Comparison of ENCODE assay signal across 27 mouse cellular contexts in the genomic region with DNA sequence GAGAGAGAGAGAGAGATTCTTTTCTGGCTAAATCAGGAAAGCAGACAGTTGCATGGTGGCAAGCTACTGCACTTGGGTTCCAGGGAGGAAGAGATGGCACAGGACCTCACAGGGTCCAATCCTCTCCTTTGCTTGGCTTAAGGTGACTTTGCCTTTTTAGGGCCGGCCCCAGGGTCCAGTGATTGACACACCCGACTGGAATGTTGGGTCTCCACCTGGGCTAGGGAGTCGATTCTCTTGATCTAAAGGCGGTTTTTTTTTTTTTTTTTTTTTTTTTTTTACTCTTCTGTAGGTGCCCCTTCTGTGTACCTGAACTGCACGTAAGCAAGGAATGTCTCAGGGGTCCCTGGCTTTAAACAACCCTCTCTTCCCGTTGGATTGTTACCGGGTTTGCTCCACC.
DNase-seq lines count a peak whose midpoint lies in the region; ATAC-seq lines count a peak whose summit lies in the region.
"Had no signal": no experiment of that assay in that cellular context is flagged by ENCODE, and none has a peak within 500 bp of the region (broad histone marks: within the 10 kb centered on the region; RNA-seq: fewer than 3 reads in every experiment).

No protein-coding gene starts in this region.

- no peaks in the 10 kb centered on the region for H3K27me3 ChIP-seq in kidney, embryonic 15.5 days
- H3K27me3 ChIP-seq in midbrain, embryonic 11.5 days (ENCODE audit: control insufficient read depth, insufficient read depth, low read length), result no peaks in the 10 kb centered on the region
- no peaks in the 10 kb centered on the region for H3K27me3 ChIP-seq in midbrain, embryonic 10.5 days (ENCODE audit: low read depth, poor library complexity, severe bottlenecking)
- H3K27me3 ChIP-seq: CH12.LX; embryonic facial prominence, embryonic 12.5 days; embryonic facial prominence, embryonic 15.5 days; hindbrain, embryonic 12.5 days; hindbrain, embryonic 15.5 days; Patski had no signal

- H3K4me3 ChIP-seq in kidney, embryonic 15.5 days (replicated peaks), result no peak overlapping the region
- H3K4me3 ChIP-seq in midbrain, embryonic 11.5 days (ENCODE audit: low read depth, low read length), result no peak overlapping the region
- H3K4me3 ChIP-seq in midbrain, embryonic 10.5 days, result no peak overlapping the region
- H3K4me3 ChIP-seq: embryonic facial prominence, embryonic 12.5 days; embryonic facial prominence, embryonic 15.5 days; gastrocnemius, adult 2 months; hindbrain, embryonic 12.5 days; hindbrain, embryonic 15.5 days had no signal

- peak overlapping the region; percentile 54 for H3K27ac ChIP-seq in kidney, embryonic 15.5 days
- no peak overlapping the region for H3K27ac ChIP-seq in midbrain, embryonic 11.5 days (ENCODE audit: low read depth, low read length)
- no peak overlapping the region for H3K27ac ChIP-seq in midbrain, embryonic 10.5 days (replicated peaks)
- H3K27ac ChIP-seq: embryonic facial prominence, embryonic 12.5 days; embryonic facial prominence, embryonic 15.5 days; gastrocnemius, adult 2 months; hindbrain, embryonic 12.5 days; hindbrain, embryonic 15.5 days had no signal

- H3K9me3 ChIP-seq in kidney, embryonic 15.5 days (replicated peaks), result no peaks in the 10 kb centered on the region
- H3K9me3 ChIP-seq in midbrain, embryonic 11.5 days (ENCODE audit: control insufficient read depth, low read length), result no peaks in the 10 kb centered on the region
- H3K9me3 ChIP-seq in midbrain, embryonic 10.5 days (replicated peaks), result no peaks in the 10 kb centered on the region
- H3K9me3 ChIP-seq: embryonic facial prominence, embryonic 12.5 days; embryonic facial prominence, embryonic 15.5 days; G1E; hindbrain, embryonic 12.5 days; hindbrain, embryonic 15.5 days had no signal

- H3K9ac ChIP-seq in kidney, embryonic 15.5 days, result no peak overlapping the region
- H3K9ac ChIP-seq in midbrain, embryonic 11.5 days (ENCODE audit: low read length), result no peak overlapping the region
- H3K9ac ChIP-seq: embryonic facial prominence, embryonic 12.5 days; embryonic facial prominence, embryonic 15.5 days; forebrain, postnatal 0 days; hindbrain, embryonic 12.5 days; hindbrain, embryonic 15.5 days had no signal

- WGBS in kidney, embryonic 15.5 days, result 46% methylated on average over 5 of the region's 7 CpGs
- 48% methylated on average over 7 of the region's 7 CpGs for WGBS in midbrain, embryonic 11.5 days
- 41% methylated on average over 7 of the region's 7 CpGs for WGBS in midbrain, embryonic 10.5 days

- DNase-seq in kidney, postnatal 25 days, result no peak
- peak; percentile 73 for DNase-seq in midbrain, embryonic 11.5 days (ENCODE audit: low spot score, missing footprints)
- DNase-seq in midbrain, embryonic 10.5 days (ENCODE audit: low spot score), result no peak
- peak; percentile 55 for DNase-seq in ES-CJ7 (ENCODE audit: low read depth, low spot score)
- DNase-seq in ZHBTc4 (ENCODE audit: low read depth, low spot score), result peak; percentile 45
- DNase-seq in right cerebral cortex, adult 2 months (ENCODE audit: low spot score in 2 of 2), result no peak
- DNase-seq: adrenal gland, postnatal 10 days; adrenal gland, postnatal 36 days; B cell, adult 2 months; cerebellum, adult 2 months; cerebellum, adult 9-11 months; cerebellum, postnatal 25 days; forebrain, postnatal 0 days; gastrocnemius, adult 2 months; gastrocnemius, postnatal 14 days; heart, adult 11 months had no signal

- H3K4me1 ChIP-seq in kidney, embryonic 15.5 days, result peaks cover 17% of the 10 kb centered on the region
- H3K4me1 ChIP-seq in midbrain, embryonic 11.5 days (ENCODE audit: control insufficient read depth, insufficient read depth, low read length), result peaks cover 8% of the 10 kb centered on the region
- H3K4me1 ChIP-seq in midbrain, embryonic 10.5 days, result peaks cover 22% of the 10 kb centered on the region

- ATAC-seq in kidney, embryonic 15.5 days (replicated peaks; ENCODE audit: low FRiP score), result no peak
- no peak for ATAC-seq in midbrain, embryonic 11.5 days (ENCODE audit: low FRiP score)
- ATAC-seq: activated CD4-positive, CD25-positive, alpha-beta regulatory T cell, adult 4 months; forebrain, embryonic 14.5 days; forebrain, postnatal 0 days; Patski had no signal

- H3K36me3 ChIP-seq in kidney, embryonic 15.5 days, result no peaks in the 10 kb centered on the region
- no peaks in the 10 kb centered on the region for H3K36me3 ChIP-seq in midbrain, embryonic 11.5 days (ENCODE audit: control insufficient read depth, insufficient read depth, low read length)
- H3K36me3 ChIP-seq in midbrain, embryonic 10.5 days, result no peaks in the 10 kb centered on the region
- H3K36me3 ChIP-seq: embryonic facial prominence, embryonic 12.5 days; embryonic facial prominence, embryonic 15.5 days; G1E; hindbrain, embryonic 12.5 days; hindbrain, embryonic 15.5 days had no signal

- no peak overlapping the region for H3K4me2 ChIP-seq in kidney, embryonic 15.5 days
- H3K4me2 ChIP-seq in midbrain, embryonic 11.5 days, result no peak overlapping the region
- H3K4me2 ChIP-seq: embryonic facial prominence, embryonic 12.5 days; embryonic facial prominence, embryonic 15.5 days; heart, embryonic 11.5 days; hindbrain, embryonic 12.5 days; hindbrain, embryonic 15.5 days had no signal

Comparison
In these comparisons a context has a peak if more than half of its experiments do, and no peak if none do; other contexts are left out.
1. DNase-seq: peak in midbrain, embryonic 11.5 days (single experiment), ES-CJ7 (single experiment) and ZHBTc4 (single experiment); none in kidney, postnatal 25 days (0 of 2), midbrain, embryonic 10.5 days (single experiment) and right cerebral cortex, adult 2 months (0 of 2).